Mouse (Mus musculus): ENCODE data around the gene Camkk1. TPM values are rescaled to one million over a fixed set of nuclear protein-coding genes. Genes with fewer than 3 reads are reported as not detected.

Camkk1 gene
- polyA plus RNA-seq, 1 experiment from 2014 or later: 13.3 TPM

GRCm38 (mm10) chr11:73076295-73076694 lies 57.5 kb downstream of the Camkk1 start:
- H3K36me3 ChIP-seq: peaks cover 76% of the 10 kb centered on the region
- no peak overlapping the region for H3K27ac ChIP-seq
- H3K9ac ChIP-seq: no peak overlapping the region
- no peaks in the 10 kb centered on the region for H3K9me3 ChIP-seq (replicated peaks)
- WGBS: 95% methylated on average over 4 of the region's 4 CpGs
- no peak for ATAC-seq (ENCODE audit: low FRiP score)
- no peaks in the 10 kb centered on the region for H3K27me3 ChIP-seq
- no peaks in the 10 kb centered on the region for H3K4me1 ChIP-seq
- no peak overlapping the region for H3K4me3 ChIP-seq
- H3K4me2 ChIP-seq (replicated peaks): no peak overlapping the region

GRCm38 (mm10) chr11:73076733-73077132 lies 57.9 kb downstream of the Camkk1 start:
- 92% methylated on average over 4 of the region's 4 CpGs for WGBS
- no peak overlapping the region for H3K4me2 ChIP-seq (replicated peaks)
- H3K27me3 ChIP-seq: no peaks in the 10 kb centered on the region
- no peaks in the 10 kb centered on the region for H3K4me1 ChIP-seq
- no peak overlapping the region for H3K4me3 ChIP-seq
- no peak for ATAC-seq (ENCODE audit: low FRiP score)
- H3K36me3 ChIP-seq: peaks cover 80% of the 10 kb centered on the region
- no peak overlapping the region for H3K9ac ChIP-seq
- H3K27ac ChIP-seq: no peak overlapping the region
- no peaks in the 10 kb centered on the region for H3K9me3 ChIP-seq (replicated peaks)

GRCm38 (mm10) chr11:73077211-73077720 lies 58.5 kb downstream of the Camkk1 start:
- Histone ChIP-seq H3K9me3 (replicated peaks) (no peaks in the 10 kb centered on the region), H3K36me3 (peaks cover 85% of the 10 kb centered on the region), H3K4me3 (no peak overlapping the region), H3K9ac (no peak overlapping the region), H3K27ac (no peak overlapping the region), H3K4me1 (no peaks in the 10 kb centered on the region), H3K4me2 (replicated peaks) (no peak overlapping the region), H3K27me3 (no peaks in the 10 kb centered on the region)
- no peak for ATAC-seq (ENCODE audit: low FRiP score)
- WGBS: 92% methylated on average over 6 of the region's 6 CpGs

DNA sequence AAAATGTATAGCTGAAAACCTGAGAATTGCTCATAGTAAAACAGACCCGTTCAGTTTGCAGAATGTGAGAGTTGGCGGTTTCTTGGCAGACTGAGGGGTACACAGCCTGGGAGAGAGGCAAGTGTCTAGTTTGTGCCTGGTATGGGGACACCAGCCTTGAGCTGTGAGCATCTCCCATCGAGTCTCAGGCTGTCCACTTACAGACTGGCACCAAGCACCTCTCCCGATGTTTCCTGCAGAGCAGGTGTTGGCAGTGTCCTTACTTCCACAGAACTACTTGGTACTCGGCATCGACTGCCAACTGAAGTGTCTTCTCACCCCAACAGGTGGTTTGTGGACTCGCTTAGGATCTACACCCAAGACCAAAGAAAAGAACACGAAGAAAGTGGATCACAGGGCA lies 59.8 kb downstream of the Camkk1 start:
- no peak overlapping the region for H3K9ac ChIP-seq
- H3K4me3 ChIP-seq: no peak overlapping the region
- H3K4me1 ChIP-seq: no peaks in the 10 kb centered on the region
- H3K4me2 ChIP-seq (replicated peaks): no peak overlapping the region
- no peak overlapping the region for H3K27ac ChIP-seq
- peaks cover 78% of the 10 kb centered on the region for H3K36me3 ChIP-seq
- ATAC-seq (ENCODE audit: low FRiP score): no peak
- WGBS: 95% methylated on average over 8 of the region's 8 CpGs
- no peaks in the 10 kb centered on the region for H3K9me3 ChIP-seq (replicated peaks)
- no peaks in the 10 kb centered on the region for H3K27me3 ChIP-seq

DNA sequence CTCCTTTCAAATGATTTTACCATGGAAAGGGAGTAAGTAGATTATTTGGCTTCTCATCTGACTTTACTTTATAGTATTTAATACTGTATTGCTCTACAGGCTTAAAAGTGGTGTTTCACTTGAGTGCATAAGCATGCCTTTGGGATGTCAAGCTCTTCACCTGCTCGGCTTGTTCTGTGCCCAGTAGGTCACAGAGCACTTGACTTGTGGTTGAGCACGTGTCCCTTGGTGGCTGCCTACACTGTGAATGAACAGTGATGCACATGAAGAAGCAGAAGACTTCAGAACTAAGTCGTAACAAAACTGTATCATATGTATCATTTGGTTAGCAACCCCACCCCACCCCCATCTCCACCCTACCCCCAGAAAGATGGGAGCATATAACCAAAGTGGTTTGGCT lies 61.5 kb downstream of the Camkk1 start:
- H3K9me3 ChIP-seq (replicated peaks): no peaks in the 10 kb centered on the region
- H3K27ac ChIP-seq: no peak overlapping the region
- no peak for ATAC-seq (ENCODE audit: low FRiP score)
- no peaks in the 10 kb centered on the region for H3K27me3 ChIP-seq
- H3K36me3 ChIP-seq: peaks cover 76% of the 10 kb centered on the region
- H3K9ac ChIP-seq: no peak overlapping the region
- no peak overlapping the region for H3K4me3 ChIP-seq
- 93% methylated on average over 3 of the region's 3 CpGs for WGBS
- H3K4me1 ChIP-seq: no peaks in the 10 kb centered on the region
- no peak overlapping the region for H3K4me2 ChIP-seq (replicated peaks)

DNA sequence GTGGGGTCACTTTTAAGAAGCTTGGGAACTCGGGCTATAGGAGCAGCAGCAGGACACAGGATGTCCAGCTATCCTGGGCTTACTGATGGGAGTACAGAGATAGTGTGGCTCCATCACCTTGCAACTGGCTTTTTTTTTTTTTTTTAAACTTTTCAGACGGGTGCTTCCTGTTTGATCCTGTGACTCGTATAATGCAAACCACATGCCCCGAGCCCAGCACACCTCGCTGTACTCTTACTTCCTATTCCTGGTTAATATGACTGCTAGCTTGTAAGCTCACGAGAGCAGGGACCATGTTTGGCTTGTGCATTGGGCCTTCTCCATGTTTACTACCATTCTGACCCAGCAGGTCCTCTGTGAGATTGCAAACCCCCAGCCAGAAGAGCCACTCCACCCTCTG lies 65.5 kb downstream of the Camkk1 start:
- peaks cover 49% of the 10 kb centered on the region for H3K36me3 ChIP-seq
- no peaks in the 10 kb centered on the region for H3K9me3 ChIP-seq (replicated peaks)
- 0 out of 2 replicates have a peak, but pooled peaks cover 6% of the 10 kb centered on the region for H3K4me1 ChIP-seq
- H3K27me3 ChIP-seq: no peaks in the 10 kb centered on the region
- H3K27ac ChIP-seq: no peak overlapping the region
- no peak overlapping the region for H3K9ac ChIP-seq
- 67% methylated on average over 6 of the region's 6 CpGs for WGBS
- H3K4me3 ChIP-seq: no peak overlapping the region
- H3K4me2 ChIP-seq (replicated peaks): no peak overlapping the region
- no peak for ATAC-seq (ENCODE audit: low FRiP score)

GRCm38 (mm10) chr11:73084804-73085231 lies 66.0 kb downstream of the Camkk1 start:
- Histone ChIP-seq H3K27ac (no peak overlapping the region), H3K4me2 (replicated peaks) (no peak overlapping the region), H3K9me3 (replicated peaks) (no peaks in the 10 kb centered on the region), H3K9ac (no peak overlapping the region), H3K36me3 (peaks cover 44% of the 10 kb centered on the region), H3K4me1 (0 out of 2 replicates have a peak, but pooled peaks cover 6% of the 10 kb centered on the region), H3K4me3 (no peak overlapping the region), H3K27me3 (no peaks in the 10 kb centered on the region)
- no peak for ATAC-seq (ENCODE audit: low FRiP score)
- WGBS: 83% methylated on average over 10 of the region's 10 CpGs

DNA sequence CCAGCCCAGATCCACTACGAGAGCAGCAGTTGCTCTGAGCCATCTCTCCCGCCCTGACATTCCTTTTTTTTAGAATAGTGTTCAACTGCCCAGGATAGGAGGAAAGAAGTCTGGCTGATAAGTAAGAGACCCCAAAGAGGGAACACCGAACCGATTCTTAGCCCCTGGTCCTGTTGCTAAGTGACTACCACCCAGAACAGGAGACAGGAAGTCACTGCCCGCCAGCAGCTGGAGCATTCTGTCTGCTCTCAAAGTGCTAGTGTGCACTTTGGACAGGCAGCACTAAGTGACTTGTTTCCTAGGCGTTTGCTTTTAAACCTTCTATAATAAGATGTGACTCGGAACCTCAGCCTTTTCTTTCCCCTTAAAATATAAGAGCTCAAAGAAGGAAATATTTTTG lies 66.6 kb downstream of the Camkk1 start:
- 0 out of 2 replicates have a peak, but pooled peaks cover 6% of the 10 kb centered on the region for H3K4me1 ChIP-seq

DNA sequence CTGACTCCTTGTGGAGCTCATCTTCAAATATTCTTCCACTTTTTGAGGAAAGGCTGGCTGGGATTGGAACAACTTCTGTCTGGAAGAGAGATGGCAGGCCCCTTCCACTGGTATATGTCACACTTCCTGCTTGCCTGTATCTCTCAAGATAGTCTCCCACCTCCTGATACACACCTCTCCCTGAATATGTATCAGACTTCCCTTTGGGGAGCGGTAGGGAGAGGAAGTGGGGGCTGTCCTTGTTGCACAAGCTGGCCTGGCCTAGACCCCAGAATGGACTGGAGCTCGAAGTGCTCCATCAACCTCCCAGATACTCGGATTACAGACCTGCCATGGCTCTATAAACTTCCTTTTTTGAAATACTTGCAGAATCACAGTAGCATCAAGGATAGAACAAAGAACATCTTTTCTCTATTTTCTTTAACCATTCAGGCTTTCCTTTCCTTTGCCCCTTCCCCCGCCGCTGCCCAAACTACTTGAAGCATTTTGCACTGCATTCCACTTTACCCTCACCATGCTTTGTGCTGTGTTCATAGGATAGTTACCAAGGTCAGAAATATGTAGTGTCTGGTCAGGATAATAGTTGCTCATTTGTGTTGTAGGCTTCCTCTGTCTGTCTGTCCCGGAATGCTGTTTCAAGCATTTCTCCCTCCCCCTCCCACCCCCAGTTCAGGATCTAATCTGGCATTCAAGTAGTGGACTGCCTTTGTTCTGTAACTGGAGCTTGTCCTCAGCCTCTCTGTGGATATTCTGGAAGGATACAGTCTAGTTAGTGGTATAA lies 69.1 kb downstream of the Camkk1 start:
- H3K4me2 ChIP-seq (replicated peaks): no peak overlapping the region

More for the DNA sequence above, 66.6 kb downstream of the Camkk1 start:
- 78% methylated on average over 7 of the region's 7 CpGs for WGBS
- Histone ChIP-seq H3K36me3 (peaks cover 42% of the 10 kb centered on the region), H3K27me3 (no peaks in the 10 kb centered on the region), H3K9me3 (replicated peaks) (no peaks in the 10 kb centered on the region), H3K27ac (no peak overlapping the region), H3K4me2 (replicated peaks) (no peak overlapping the region), H3K9ac (no peak overlapping the region), H3K4me3 (no peak overlapping the region)
- no peak for ATAC-seq (ENCODE audit: low FRiP score)

DNA sequence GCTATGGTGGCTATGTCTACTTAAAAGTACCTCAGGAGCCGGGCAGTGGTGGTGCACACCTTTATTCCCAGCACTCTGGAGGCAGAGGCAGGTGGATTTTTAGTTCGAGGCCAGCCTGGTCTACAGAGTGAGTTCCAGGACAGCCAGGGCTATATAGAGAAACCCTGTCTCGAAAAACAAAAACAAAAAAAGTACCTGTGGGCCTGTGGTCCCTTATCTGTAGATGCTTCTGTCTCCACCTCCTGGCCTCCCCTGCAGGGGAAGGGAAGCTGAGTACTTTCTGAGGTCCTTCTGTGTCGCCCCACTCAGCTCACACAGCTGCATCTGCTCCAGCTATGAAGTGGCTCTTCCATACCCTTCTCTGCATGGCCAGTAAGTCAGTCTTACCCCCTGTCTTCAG lies 71.5 kb downstream of the Camkk1 start, which contains the start of gene Itgae:
Gene Itgae (plus strand): TSS at position 301 of the 400 bp plus-strand sequence.
- no peak for ATAC-seq (ENCODE audit: low FRiP score)
- Histone ChIP-seq H3K27me3 (no peaks in the 10 kb centered on the region), H3K4me1 (0 out of 2 replicates have a peak, but pooled peaks cover 6% of the 10 kb centered on the region), H3K4me3 (no peak within 1 kb of the TSS), H3K36me3 (0 out of 2 replicates have a peak, but pooled peaks cover 6% of the 10 kb centered on the region), H3K9ac (no peak within 1 kb of the TSS), H3K27ac (no peak within 1 kb of the TSS), H3K9me3 (replicated peaks) (no peaks in the 10 kb centered on the region), H3K4me2 (replicated peaks) (no peak within 1 kb of the TSS)
- WGBS: 92% methylated on average over 4 of the region's 4 CpGs

More for the DNA sequence above, 69.1 kb downstream of the Camkk1 start:
- 60% methylated on average over 6 of the region's 6 CpGs for WGBS
- ATAC-seq (ENCODE audit: low FRiP score): no peak
- Histone ChIP-seq H3K4me1 (0 out of 2 replicates have a peak, but pooled peaks cover 6% of the 10 kb centered on the region), H3K27ac (no peak overlapping the region), H3K9me3 (replicated peaks) (no peaks in the 10 kb centered on the region), H3K9ac (no peak overlapping the region), H3K36me3 (peaks cover 20% of the 10 kb centered on the region; the same call in 1 of the 2 replicates), H3K4me3 (no peak overlapping the region), H3K27me3 (no peaks in the 10 kb centered on the region)

- no peak overlapping the region for H3K4me2 ChIP-seq (replicated peaks)
- WGBS: 90% methylated on average over 2 of the region's 2 CpGs
- no peak for ATAC-seq (ENCODE audit: low FRiP score)
- 0 out of 2 replicates have a peak, but pooled peaks cover 6% of the 10 kb centered on the region for H3K36me3 ChIP-seq
- no peak overlapping the region for H3K27ac ChIP-seq
- no peak overlapping the region for H3K4me3 ChIP-seq
- 0 out of 2 replicates have a peak, but pooled peaks cover 6% of the 10 kb centered on the region for H3K4me1 ChIP-seq
- H3K9me3 ChIP-seq (replicated peaks): no peaks in the 10 kb centered on the region
- no peaks in the 10 kb centered on the region for H3K27me3 ChIP-seq
- H3K9ac ChIP-seq: no peak overlapping the region
Observed at GRCm38 (mm10) chr11:73090826-73091225, 72.0 kb downstream of the Camkk1 start.

All from hindbrain, embryonic 12.5 days (tissue).